Mouse (Mus musculus): ENCODE measurements around the gene Ociad2. TPM values are rescaled to one million over a fixed set of nuclear protein-coding genes. Genes with fewer than 3 reads are reported as not detected.

Ociad2 gene
- total RNA-seq, 2 experiments from 2014 or later: 110 to 119 TPM

- intact Hi-C loops (cut with DNase I): no loop called here
- DNase-seq (ENCODE audit: low spot score in 2 of 2): no peak
These were observed 65.9 kb downstream of the Ociad2 start for GRCm38 (mm10) chr5:73274941-73275340.

GRCm38 (mm10) chr5:73273171-73273570 is 67.7 kb downstream of the Ociad2 start:
- no peak for DNase-seq (ENCODE audit: low spot score in 2 of 2)
- intact Hi-C loops (cut with DNase I): no loop called here

Other genes starting within 250 kb of the Ociad2 start
- 10 to 100 TPM; 48.6 to 80.3 TPM for gene Fryl, start 84.4 kb downstream of the Ociad2 start, total RNA-seq (2021)
- 100 to 1,000 TPM; 448 to 466 TPM for gene Ociad1, start 48.2 kb downstream of the Ociad2 start, total RNA-seq (2021)
- 1 to 10 TPM; 1.7 to 2.1 TPM for gene Cwh43, start 65.0 kb upstream of the Ociad2 start, total RNA-seq (2021)
- 100 to 1,000 TPM; 120 to 135 TPM for gene Dcun1d4, start 140.0 kb upstream of the Ociad2 start, total RNA-seq (2021)